Mouse (Mus musculus) G1E (cell line): ENCODE results near the gene Fam104a. TPM values are rescaled to one million over a fixed set of nuclear protein-coding genes. Genes with fewer than 3 reads are reported as not detected.
A peak's percentile ranks its signal among the peaks of the same experiment; 100 is the strongest.

Experiments
- ATAC-seq: 2 replicates; pipeline ENCODE4 v1.8.0; 2016; ENCODE audit warnings: mild to moderate bottlenecking; ENCODE audit not compliant: insufficient number of reproducible peaks, poor library complexity, low FRiP score, severe bottlenecking; ENCODE audit errors: extremely low read depth
- DNase-seq: peaks from one replicate; pipeline ENCODE4 v3.0.0; 2012; ENCODE audit warnings: low spot score
- H3K27me3 ChIP-seq: 2 replicates; pipeline ENCODE4 v1.6.1; 2012; ENCODE audit warnings: mild to moderate bottlenecking, low read length, inconsistent platforms; ENCODE audit not compliant: insufficient read depth
- H3K36me3 ChIP-seq: replicated peaks from 2 replicates; pipeline ENCODE3; 2012; ENCODE audit warnings: mild to moderate bottlenecking, inconsistent platforms
- H3K4me1 ChIP-seq: 2 replicates; pipeline ENCODE4 v1.6.1; 2012; ENCODE audit warnings: low read depth, low read length, inconsistent platforms, mixed read lengths; ENCODE audit not compliant: insufficient read depth
- H3K4me3 ChIP-seq: 2 replicates; pipeline ENCODE4 v1.5.1; 2012; ENCODE audit warnings: low read depth, mild to moderate bottlenecking, inconsistent platforms, low read length, moderate library complexity, mixed read lengths
- H3K9me3 ChIP-seq: replicated peaks from 2 replicates; pipeline ENCODE4 v1.6.1; 2012; ENCODE audit warnings: inconsistent platforms
- CTCF ChIP-seq: IDR thresholded peaks from 2 replicates; pipeline ENCODE4 v1.5.1; 2012; ENCODE audit warnings: low read depth, low read length, inconsistent platforms, mixed read lengths
- GATA1 ChIP-seq: IDR thresholded peaks from 2 replicates; pipeline ENCODE4 v1.6.1; 2012; ENCODE audit warnings: borderline replicate concordance, low read length, inconsistent platforms, mixed read lengths
- GATA2 ChIP-seq: IDR thresholded peaks from 2 replicates; pipeline ENCODE4 v1.6.1; 2012; ENCODE audit warnings: low read depth, low read length, inconsistent platforms, borderline replicate concordance
- POLR2AphosphoS5 ChIP-seq: IDR thresholded peaks from 2 replicates; pipeline ENCODE4 v1.6.1; 2012; ENCODE audit warnings: low read depth, low read length, inconsistent platforms; ENCODE audit not compliant: insufficient replicate concordance
- TAL1 ChIP-seq: conservative IDR thresholded peaks from 2 replicates; pipeline ENCODE4 v1.6.1; 2012; ENCODE audit warnings: low read depth, low read length, inconsistent platforms, mixed read lengths
- polyA plus RNA-seq: library from polyadenylated mRNA; stranded (reverse); fragments of >175 nt; gene quantifications from 2 replicates; pipeline ENCODE4 v1.2.3, GENCODE M21; 2012
- total RNA-seq, 2 experiments: library from RNA; stranded (forward) in 1 of 2; stranded (reverse) in 1 of 2; fragments of 200-1000 nt in 1 of 2; fragments of >200 nt in 1 of 2; fragmentation: Nextera tagmentation in 1 of 2; gene quantifications; 2 replicates each; pipeline ENCODE4 v1.2.3; 2014 to 2017

Fam104a gene
- total and polyA plus RNA-seq, 3 experiments: 35.9 to 111 (median 43.8) TPM

GRCm38 (mm10) chr11:113691318-113691717 is 7.4 kb upstream of the Fam104a start:
- no peaks in the 10 kb centered on the region for H3K27me3 ChIP-seq
- TF ChIP-seq GATA1: no peak
- no peak for TF ChIP-seq POLR2AphosphoS5
- no peak for TF ChIP-seq GATA2
- no peak for TF ChIP-seq CTCF
- no peak for TF ChIP-seq TAL1
- ATAC-seq (no peak), DNase-seq (no peak)
- H3K4me3 ChIP-seq: no peak overlapping the region
- no peaks in the 10 kb centered on the region for H3K9me3 ChIP-seq
- H3K36me3 ChIP-seq: peaks cover 95% of the 10 kb centered on the region
- peaks cover 30% of the 10 kb centered on the region for H3K4me1 ChIP-seq

DNA sequence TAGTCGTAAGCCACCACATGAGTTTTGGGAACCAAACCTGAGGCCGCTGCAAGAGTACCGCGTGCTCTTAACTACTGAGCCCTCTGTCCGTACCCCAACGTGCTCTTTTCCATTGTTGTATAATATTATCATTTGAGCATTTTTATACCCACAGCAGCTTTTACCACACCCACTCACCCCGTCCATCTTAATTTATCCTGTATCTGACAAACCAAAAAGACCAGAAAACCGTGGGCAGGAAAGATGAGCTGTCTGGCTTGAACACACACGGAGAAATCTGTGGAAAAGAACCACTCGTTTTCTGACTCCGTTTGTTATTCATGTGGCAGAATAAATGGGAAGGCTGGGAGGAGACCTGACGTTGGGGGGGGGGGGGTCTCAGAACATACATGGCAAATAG is 6.6 kb upstream of the Fam104a start:
- no peak for DNase-seq
- no peaks in the 10 kb centered on the region for H3K27me3 ChIP-seq
- no peaks in the 10 kb centered on the region for H3K9me3 ChIP-seq
- H3K4me1 ChIP-seq: peaks cover 35% of the 10 kb centered on the region
- H3K36me3 ChIP-seq: peaks cover 88% of the 10 kb centered on the region
- TF ChIP-seq CTCF (no peak), TAL1 (no peak), GATA1 (no peak), POLR2AphosphoS5 (no peak), GATA2 (no peak)
- ATAC-seq: no peak
- no peak overlapping the region for H3K4me3 ChIP-seq

GRCm38 (mm10) chr11:113687031-113687430 is 3.1 kb upstream of the Fam104a start:
- no peak for ATAC-seq
- no peaks in the 10 kb centered on the region for H3K9me3 ChIP-seq
- TF ChIP-seq TAL1: no peak
- TF ChIP-seq GATA1: no peak
- TF ChIP-seq POLR2AphosphoS5: no peak
- no peak for TF ChIP-seq CTCF
- TF ChIP-seq GATA2: no peak
- no peaks in the 10 kb centered on the region for H3K27me3 ChIP-seq
- H3K36me3 ChIP-seq: peaks cover 55% of the 10 kb centered on the region
- H3K4me1 ChIP-seq: peaks cover 45% of the 10 kb centered on the region
- H3K4me3 ChIP-seq: no peak overlapping the region
- no peak for DNase-seq

- Histone ChIP-seq H3K4me3 (peak overlapping the region; percentile 99), H3K9me3 (no peaks in the 10 kb centered on the region), H3K4me1 (peaks cover 57% of the 10 kb centered on the region), H3K36me3 (peaks cover 35% of the 10 kb centered on the region), H3K27me3 (no peaks in the 10 kb centered on the region)
- ATAC-seq (no peak), DNase-seq (no peak)
- TF ChIP-seq POLR2AphosphoS5: no peak
- TF ChIP-seq GATA1: no peak
- no peak for TF ChIP-seq GATA2
- TF ChIP-seq TAL1: no peak
- TF ChIP-seq CTCF: no peak
Observed at GRCm38 (mm10) chr11:113684707-113685426, 912 bp upstream of the Fam104a start.

- H3K4me3 ChIP-seq: peak overlapping the region; percentile 99
- H3K4me1 ChIP-seq: peaks cover 56% of the 10 kb centered on the region
- DNase-seq (no peak), ATAC-seq (no peak)
- no peaks in the 10 kb centered on the region for H3K27me3 ChIP-seq
- no peaks in the 10 kb centered on the region for H3K9me3 ChIP-seq
- H3K36me3 ChIP-seq: peaks cover 29% of the 10 kb centered on the region
- TF ChIP-seq GATA1 (no peak), GATA2 (no peak), POLR2AphosphoS5 (no peak), CTCF (no peak), TAL1 (no peak)
Observed at GRCm38 (mm10) chr11:113683627-113683956, 363 bp downstream of the Fam104a start.

DNA sequence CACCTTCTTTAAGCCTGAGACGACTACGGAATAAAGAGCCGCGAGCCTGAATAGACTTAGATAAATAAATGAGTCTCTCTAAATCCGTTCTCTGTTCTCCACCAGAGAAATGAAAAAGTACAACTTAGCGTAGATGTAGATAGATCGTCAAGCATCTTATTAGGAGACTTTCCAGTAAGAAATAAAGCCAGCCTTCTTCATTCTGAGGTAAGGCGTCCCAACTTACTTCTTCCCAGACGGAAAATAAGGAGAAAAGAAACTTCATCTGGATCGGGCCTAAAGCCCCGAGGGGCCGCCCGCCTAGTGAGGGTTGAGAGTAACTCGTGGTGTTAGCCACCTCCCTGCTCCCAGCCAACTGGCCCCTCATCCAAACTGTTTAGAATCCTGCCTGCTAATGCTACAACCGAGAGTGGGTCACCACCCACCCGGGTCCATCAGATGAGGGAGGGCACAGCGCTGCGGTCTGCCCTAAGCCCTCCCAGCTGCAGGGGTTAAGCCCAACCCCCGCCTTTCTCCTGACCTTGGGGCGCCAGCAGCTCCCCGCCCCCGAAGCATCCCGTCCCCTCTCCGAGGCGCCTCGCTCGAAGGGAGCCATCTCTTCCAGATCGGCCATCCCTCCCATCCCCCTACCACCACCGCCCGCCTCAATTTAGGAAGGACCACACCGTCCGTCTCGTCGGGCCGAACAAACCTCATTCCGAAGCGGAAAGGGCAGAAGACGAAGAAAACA is 893 bp downstream of the Fam104a start:
- Histone ChIP-seq H3K4me1 (peaks cover 58% of the 10 kb centered on the region), H3K36me3 (peaks cover 29% of the 10 kb centered on the region), H3K9me3 (no peaks in the 10 kb centered on the region), H3K4me3 (peak overlapping the region; percentile 99), H3K27me3 (no peaks in the 10 kb centered on the region)
- ATAC-seq (peak; percentile 47), DNase-seq (peak; percentile 74)
- TF ChIP-seq GATA2: no peak
- TF ChIP-seq CTCF: no peak
- TF ChIP-seq TAL1: no peak
- no peak for TF ChIP-seq POLR2AphosphoS5
- no peak for TF ChIP-seq GATA1
